Mouse (Mus musculus): ENCODE measurements at regions not wholly inside any gene's neighbourhood (a gene's known extent, or its start where the extent isn't known, plus 50 kb on each side); places are given as distances from the start of the nearest gene placed in this dataset.

- peak in 1 of 2 experiments; percentile 1 for DNase-seq
- intact Hi-C loops (cut with DNase I): no loop called here
These were observed 138.9 kb upstream of the Ddit4l start for GRCm38 (mm10) chr3:137482546-137482945.

- intact Hi-C loops (cut with DNase I): no loop called here
- peak; percentile 3 to 9 for DNase-seq
These were observed 138.4 kb upstream of the Ddit4l start for GRCm38 (mm10) chr3:137482971-137483370.

GRCm38 (mm10) chr3:137489592-137489991 lies 131.8 kb upstream of the Ddit4l start:
- intact Hi-C loops (cut with DNase I): no loop called here
- no peak for DNase-seq

GRCm38 (mm10) chr3:137491508-137492019 lies 129.8 kb upstream of the Ddit4l start:
- intact Hi-C loops (cut with DNase I): no loop called here
- no peak for DNase-seq

- no peak for DNase-seq
- intact Hi-C loops (cut with DNase I): no loop called here
These were observed 123.1 kb upstream of the Ddit4l start for GRCm38 (mm10) chr3:137498343-137498742.

GRCm38 (mm10) chr3:137511283-137511682 lies 110.1 kb upstream of the Ddit4l start:
- DNase-seq: no peak
- intact Hi-C loops (cut with DNase I): no loop called here

GRCm38 (mm10) chr3:137512411-137512810 lies 109.0 kb upstream of the Ddit4l start:
- intact Hi-C loops (cut with DNase I): no loop called here
- DNase-seq: no peak

- intact Hi-C loops (cut with DNase I): no loop called here
- DNase-seq: peak; percentile 24 to 30
These were observed 108.4 kb upstream of the Ddit4l start for GRCm38 (mm10) chr3:137513026-137513425.

- intact Hi-C loops (cut with DNase I): no loop called here
These were observed 107.2 kb upstream of the Ddit4l start for GRCm38 (mm10) chr3:137514238-137514637.

GRCm38 (mm10) chr3:137517433-137517832 lies 104.0 kb upstream of the Ddit4l start:
- peak in 1 of 2 experiments; percentile 2 for DNase-seq
- intact Hi-C loops (cut with DNase I): no loop called here

More at GRCm38 (mm10) chr3:137514238-137514637, 107.2 kb upstream of the Ddit4l start:
- DNase-seq: no peak

GRCm38 (mm10) chr3:137520191-137520590 lies 101.2 kb upstream of the Ddit4l start:
- intact Hi-C loops (cut with DNase I): no loop called here
- DNase-seq: no peak

GRCm38 (mm10) chr3:137525606-137526575 lies 95.5 kb upstream of the Ddit4l start:
- DNase-seq: no peak
- intact Hi-C loops (cut with DNase I): no loop called here

- intact Hi-C loops (cut with DNase I): no loop called here
- DNase-seq: no peak
These were observed 91.8 kb upstream of the Ddit4l start for GRCm38 (mm10) chr3:137529592-137529960.

- intact Hi-C loops (cut with DNase I): no loop called here
- DNase-seq: no peak
These were observed 91.3 kb upstream of the Ddit4l start for GRCm38 (mm10) chr3:137529961-137530609.

- intact Hi-C loops (cut with DNase I): no loop called here
These were observed 79.7 kb upstream of the Ddit4l start for GRCm38 (mm10) chr3:137541666-137542065.

GRCm38 (mm10) chr3:137542343-137542742 lies 79.1 kb upstream of the Ddit4l start:
- DNase-seq: no peak
- intact Hi-C loops (cut with DNase I): no loop called here

More at GRCm38 (mm10) chr3:137541666-137542065, 79.7 kb upstream of the Ddit4l start:
- DNase-seq: no peak

- peak; percentile 7 to 24 for DNase-seq
- intact Hi-C loops (cut with DNase I): no loop called here
These were observed 74.0 kb upstream of the Ddit4l start for GRCm38 (mm10) chr3:137547414-137547877.

GRCm38 (mm10) chr3:137547938-137548337 lies 73.5 kb upstream of the Ddit4l start:
- intact Hi-C loops (cut with DNase I): no loop called here
- peak; percentile 59 to 63 for DNase-seq

GRCm38 (mm10) chr3:137550708-137551107 lies 70.7 kb upstream of the Ddit4l start:
- no peak for DNase-seq
- intact Hi-C loops (cut with DNase I): no loop called here

- intact Hi-C loops (cut with DNase I): no loop called here
These were observed 68.7 kb upstream of the Ddit4l start for GRCm38 (mm10) chr3:137552472-137553336.

More at GRCm38 (mm10) chr3:137552472-137553336, 68.7 kb upstream of the Ddit4l start:
- DNase-seq: no peak

Data from heart, postnatal 10 days (tissue).